Mouse (Mus musculus) yolk sac, embryonic 10.5 days (tissue): ENCODE measurements around the gene Lrg1.

ENCODE experiments used
- DNase-seq: peaks from one replicate; pipeline ENCODE4 v3.0.0-alpha.2; 2017; ENCODE audit warnings: low spot score

Gene Lrg1

GRCm38 (mm10) chr17:56134463-56134971 lies 12.7 kb upstream of the Lrg1 start:
- peak; percentile 43 for DNase-seq

GRCm38 (mm10) chr17:56133457-56134363 lies 11.9 kb upstream of the Lrg1 start:
- peak; percentile 94 for DNase-seq

- DNase-seq, result no peak
Observed at GRCm38 (mm10) chr17:56132661-56133060, 10.9 kb upstream of the Lrg1 start.

- DNase-seq, result no peak
Observed at GRCm38 (mm10) chr17:56131814-56132213, 10.0 kb upstream of the Lrg1 start.

GRCm38 (mm10) chr17:56131136-56131535 lies 9.3 kb upstream of the Lrg1 start:
- no peak for DNase-seq

- DNase-seq, result no peak
Observed at GRCm38 (mm10) chr17:56128246-56128645, 6.4 kb upstream of the Lrg1 start.

GRCm38 (mm10) chr17:56126175-56126574 lies 4.4 kb upstream of the Lrg1 start:
- DNase-seq, result no peak

- DNase-seq, result no peak
Observed at GRCm38 (mm10) chr17:56125276-56125630, 3.5 kb upstream of the Lrg1 start.

GRCm38 (mm10) chr17:56124377-56125275 lies 2.8 kb upstream of the Lrg1 start:
- DNase-seq, result no peak

GRCm38 (mm10) chr17:56123681-56124340 lies 2.0 kb upstream of the Lrg1 start:
- DNase-seq, result no peak

GRCm38 (mm10) chr17:56123161-56123560 lies 1.4 kb upstream of the Lrg1 start:
- no peak for DNase-seq

- DNase-seq, result no peak
Observed at GRCm38 (mm10) chr17:56119981-56120880, 1.6 kb downstream of the Lrg1 start.

GRCm38 (mm10) chr17:56119431-56119830 lies 2.4 kb downstream of the Lrg1 start:
- no peak for DNase-seq

- DNase-seq, result peak; percentile 72
Observed at GRCm38 (mm10) chr17:56117251-56117710, 4.5 kb downstream of the Lrg1 start, which contains the start of gene Plin5. TSS of gene Plin5 (minus strand) at chr17:56117596.

- no peak for DNase-seq
Observed at GRCm38 (mm10) chr17:56116193-56116592, 5.6 kb downstream of the Lrg1 start.

- no peak for DNase-seq
Observed at GRCm38 (mm10) chr17:56112743-56113142, 9.1 kb downstream of the Lrg1 start.

- DNase-seq, result peak; percentile 21
Observed at GRCm38 (mm10) chr17:56111864-56112263, 9.9 kb downstream of the Lrg1 start.

- no peak for DNase-seq
Observed at GRCm38 (mm10) chr17:56111021-56111420, 10.8 kb downstream of the Lrg1 start.

GRCm38 (mm10) chr17:56110571-56110970 lies 11.2 kb downstream of the Lrg1 start:
- DNase-seq, result no peak

- DNase-seq, result no peak
Observed at GRCm38 (mm10) chr17:56109219-56110051, 12.4 kb downstream of the Lrg1 start, which contains the start of gene Plin4. TSS of gene Plin4 (minus strand) at chr17:56109803.
